Mouse (Mus musculus) brain, embryonic 14.5 days (tissue): Measurements from ENCODE around the gene Exog. TPM values are rescaled to one million over a fixed set of nuclear protein-coding genes. Genes with fewer than 3 reads are reported as not detected.

Source experiments
- DNase-seq: peaks from one replicate; pipeline ENCODE4 v3.0.0-alpha.2; 2011; ENCODE audit warnings: low read depth
- CTCF ChIP-seq: fragments of 200-500 bp; IDR thresholded peaks from 2 replicates; pipeline ENCODE4 v1.5.1; 2012; ENCODE audit warnings: inconsistent platforms, mild to moderate bottlenecking, moderate library complexity, borderline replicate concordance; ENCODE audit not compliant: insufficient read depth, insufficient read length; ENCODE audit errors: extremely low read depth
- POLR2A ChIP-seq: fragments of 200-500 bp; IDR thresholded peaks from 2 replicates; pipeline ENCODE4 v1.6.1; 2012; ENCODE audit warnings: mild to moderate bottlenecking, inconsistent platforms, borderline replicate concordance; ENCODE audit not compliant: poor library complexity, insufficient read depth, insufficient read length, severe bottlenecking; ENCODE audit errors: extremely low read depth
- polyA plus RNA-seq: library from polyadenylated mRNA; depleted of rRNA; stranded (reverse); fragments of >200 nt; gene quantifications from 2 replicates; pipeline ENCODE4 v1.2.3, GENCODE M21; 2012; rRNA removed

The Exog gene
- polyA plus RNA-seq, 1 experiment = 25.7 TPM

DNA sequence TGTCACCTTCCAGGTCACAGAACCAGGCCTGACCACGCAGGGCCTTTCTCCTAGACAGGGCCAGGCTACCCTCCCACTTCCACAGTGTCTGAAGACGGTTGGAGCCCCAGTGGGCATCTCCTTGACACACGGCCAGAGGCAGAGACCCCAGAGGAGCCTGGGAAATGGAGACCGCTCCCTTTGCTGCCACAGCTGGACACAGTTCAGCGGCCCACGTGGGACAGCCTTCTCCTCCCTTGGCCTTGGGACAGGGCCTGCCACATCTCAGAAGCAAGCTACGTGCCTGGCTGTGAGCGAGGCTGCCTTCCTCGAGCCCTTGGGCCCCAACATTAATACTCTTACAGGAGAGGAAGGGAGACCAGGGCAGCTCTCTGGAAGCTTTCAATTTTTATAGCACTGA, 39.7 kb downstream of the Exog start:
- no peak for TF ChIP-seq CTCF
- no peak for TF ChIP-seq POLR2A
- DNase-seq = no peak

DNA sequence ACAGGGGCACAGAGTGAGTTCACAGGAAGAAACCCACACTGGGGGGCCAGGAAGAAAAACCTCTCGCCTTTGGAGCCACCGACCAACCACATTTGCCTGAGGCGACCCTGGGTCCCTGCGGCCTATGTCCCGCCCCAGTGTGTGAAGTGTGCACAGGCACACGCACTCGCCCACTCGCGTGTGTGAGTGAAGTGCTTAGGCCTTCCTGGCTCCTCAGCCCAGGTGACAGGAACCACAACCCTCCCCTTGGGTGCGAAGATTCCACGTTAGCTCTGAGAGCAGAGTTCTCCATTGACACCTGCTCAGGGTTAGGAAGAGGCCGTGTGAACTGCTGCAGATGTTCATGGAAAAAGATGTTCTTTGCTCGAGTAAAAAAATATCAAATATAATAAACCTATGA, 40.1 kb downstream of the Exog start:
- no peak for DNase-seq

DNA sequence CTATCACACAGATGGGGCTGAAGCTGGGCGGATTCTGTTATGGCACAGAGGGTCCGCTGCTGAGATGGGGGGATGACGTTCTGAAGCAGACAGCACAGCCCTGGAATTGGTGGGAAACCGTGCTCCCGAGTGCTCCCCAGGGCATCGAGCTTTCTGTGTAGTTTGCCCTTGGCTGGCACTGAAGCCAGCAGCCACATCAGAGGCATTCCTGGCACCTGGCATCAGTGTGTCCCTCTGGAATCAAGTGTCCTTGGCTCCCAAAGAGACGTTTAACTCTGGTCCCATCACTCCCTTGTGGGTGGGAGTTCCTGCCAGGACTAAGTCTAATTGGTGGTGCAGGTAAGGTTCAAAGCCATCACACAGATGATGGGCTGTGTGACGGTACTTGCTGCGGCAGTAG, 51.6 kb downstream of the Exog start:
- TF ChIP-seq POLR2A = no peak
- TF ChIP-seq CTCF = no peak
- DNase-seq = no peak

More for the DNA sequence above, 40.1 kb downstream of the Exog start:
- no peak for TF ChIP-seq CTCF
- TF ChIP-seq POLR2A = no peak

DNA sequence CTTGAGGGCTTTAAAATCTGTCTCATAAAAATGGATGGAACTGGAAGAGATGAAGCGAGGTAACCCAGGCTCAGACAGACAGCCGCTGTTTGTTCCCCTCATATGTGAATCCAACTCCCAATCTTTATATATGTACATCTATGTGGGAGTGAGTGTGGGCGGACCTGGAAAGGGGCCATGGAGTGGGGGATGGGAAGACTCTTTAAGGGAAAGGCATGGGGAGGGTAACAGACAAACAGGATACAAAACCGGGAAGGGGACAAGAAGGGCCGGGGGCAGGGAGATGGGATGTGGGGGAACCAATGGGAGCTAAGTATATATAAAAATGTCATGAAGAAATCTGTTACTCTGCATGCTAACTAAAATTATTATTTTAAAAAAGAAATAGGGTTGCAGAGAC, 52.2 kb downstream of the Exog start:
- no peak for DNase-seq

DNA sequence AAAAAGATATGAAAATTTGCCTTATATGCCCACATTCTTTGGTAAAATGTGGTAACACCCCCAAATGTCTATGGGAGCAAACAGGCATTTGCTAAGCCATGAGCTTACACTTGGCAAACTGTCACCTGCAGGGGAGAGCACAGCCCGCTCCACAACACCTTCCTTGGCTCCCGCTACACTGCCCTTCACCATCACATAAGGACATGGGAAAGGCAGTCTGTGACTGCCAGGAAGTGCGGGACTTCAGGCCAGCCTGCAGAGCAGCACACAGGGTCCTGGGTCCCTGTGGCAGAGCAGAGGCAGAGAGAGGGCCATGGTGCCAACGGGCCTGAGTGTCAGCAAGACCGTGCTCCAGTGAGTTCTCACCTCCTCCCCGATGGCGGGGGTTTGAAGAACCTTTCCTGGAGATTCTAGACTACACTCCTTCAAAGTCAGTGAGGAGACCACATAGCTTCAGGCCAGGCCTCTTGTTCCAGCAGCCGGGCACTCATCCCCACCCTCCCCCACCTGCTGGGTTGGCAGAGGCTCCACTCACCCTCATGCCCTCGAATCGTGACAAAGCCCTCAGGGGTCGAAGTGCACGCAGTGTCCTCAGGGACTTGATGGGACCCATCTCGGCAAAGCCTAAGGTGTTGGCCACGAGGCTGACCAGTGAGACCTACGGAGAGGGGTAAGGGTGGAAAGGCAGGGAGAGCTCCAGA, 53.0 kb downstream of the Exog start:
- DNase-seq = no peak
- TF ChIP-seq POLR2A (no peak), CTCF (no peak)

More for the DNA sequence above, 52.2 kb downstream of the Exog start:
- no peak for TF ChIP-seq POLR2A
- no peak for TF ChIP-seq CTCF

DNA sequence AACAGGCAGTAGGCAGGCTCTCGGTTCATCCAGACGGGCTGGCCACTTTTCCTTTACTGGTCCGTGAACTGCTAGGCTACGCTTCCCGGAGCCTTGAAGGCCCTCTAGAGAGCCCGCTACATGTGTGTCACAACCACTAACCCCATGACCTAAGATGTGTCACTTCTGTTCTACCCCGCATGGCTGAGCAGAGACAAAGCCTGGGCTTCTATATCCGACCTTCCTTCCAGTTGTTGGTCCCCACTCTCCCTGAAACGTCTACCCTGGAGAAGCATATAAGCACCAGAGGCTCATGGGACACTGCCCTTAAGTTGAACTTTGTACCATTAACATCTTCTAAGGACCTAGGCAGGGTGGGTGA, 53.5 kb downstream of the Exog start:
- TF ChIP-seq CTCF (no peak), POLR2A (no peak)
- DNase-seq = no peak

DNA sequence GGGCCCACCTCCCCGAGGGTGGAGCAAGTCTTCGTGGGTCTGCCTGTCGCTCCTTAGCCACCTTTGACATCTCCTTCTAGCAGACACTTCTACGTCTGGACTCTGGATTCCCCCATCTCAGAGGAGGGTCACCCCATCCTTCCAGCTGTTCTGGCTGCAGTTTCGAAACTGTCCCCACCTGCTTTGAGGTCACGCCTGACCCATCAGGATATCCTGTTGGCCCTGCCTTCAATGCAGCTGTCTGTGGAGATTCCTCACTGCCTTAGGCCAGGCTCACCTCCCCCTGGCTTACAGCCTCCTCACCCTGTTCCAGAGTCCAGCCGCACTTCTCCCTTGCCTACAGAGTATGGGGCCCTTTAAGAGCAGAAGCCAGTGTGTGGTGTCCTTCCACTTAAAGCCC, 54.1 kb downstream of the Exog start:
- no peak for DNase-seq
- TF ChIP-seq POLR2A = no peak
- no peak for TF ChIP-seq CTCF

DNA sequence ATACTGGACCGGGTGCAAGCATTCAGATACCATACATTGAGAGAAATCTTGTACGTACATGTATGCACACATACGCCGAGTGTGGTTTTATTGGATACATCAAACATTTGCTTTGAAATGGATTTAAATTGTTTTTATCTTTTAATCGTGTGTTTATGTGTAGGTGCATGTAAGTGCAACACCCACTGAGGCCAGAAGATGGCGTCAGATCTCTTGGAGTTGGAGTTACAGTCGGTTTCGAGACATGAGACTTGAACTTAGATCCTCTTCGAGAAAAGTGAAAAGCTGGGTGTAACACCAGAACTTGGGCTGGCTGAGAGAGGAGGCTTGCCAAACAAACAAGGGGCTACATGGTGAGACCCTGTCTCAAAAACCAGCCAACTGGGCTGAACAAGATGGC, 58.9 kb downstream of the Exog start:
- DNase-seq = no peak
- TF ChIP-seq POLR2A = no peak

DNA sequence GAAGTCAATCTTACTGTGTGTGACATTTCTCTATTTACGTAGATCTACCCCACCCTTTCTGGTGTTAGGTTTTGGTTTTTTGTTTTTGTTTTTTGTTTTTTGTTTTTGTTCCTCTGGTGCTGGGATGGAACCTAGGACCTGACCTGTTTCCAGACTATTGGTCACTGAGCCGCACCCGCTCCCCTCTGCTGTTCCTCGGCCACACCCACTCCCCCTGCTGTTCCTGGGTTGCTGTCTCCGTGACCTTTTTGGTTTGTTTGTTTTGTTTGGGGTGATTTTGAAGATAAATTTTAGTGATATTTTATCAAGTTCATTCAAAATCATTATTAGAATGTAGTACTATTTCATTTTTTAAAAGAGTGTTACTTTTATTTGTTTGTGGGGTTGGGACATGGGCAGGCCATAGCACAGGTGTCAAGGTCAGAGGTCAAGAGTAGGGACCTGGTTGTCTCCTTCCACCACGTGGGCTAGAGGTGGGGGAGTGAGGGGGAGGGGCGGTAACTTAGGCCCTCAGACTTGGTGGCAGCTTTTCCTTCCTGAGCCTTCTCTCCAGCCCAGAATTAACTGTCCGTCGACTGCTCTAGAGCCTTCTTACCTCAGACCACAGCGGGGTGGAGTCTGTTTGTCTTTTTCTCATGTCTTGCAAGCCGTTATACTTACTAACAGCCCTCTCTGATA, 60.4 kb downstream of the Exog start:
- DNase-seq = no peak
- TF ChIP-seq CTCF (no peak), POLR2A (no peak)

DNA sequence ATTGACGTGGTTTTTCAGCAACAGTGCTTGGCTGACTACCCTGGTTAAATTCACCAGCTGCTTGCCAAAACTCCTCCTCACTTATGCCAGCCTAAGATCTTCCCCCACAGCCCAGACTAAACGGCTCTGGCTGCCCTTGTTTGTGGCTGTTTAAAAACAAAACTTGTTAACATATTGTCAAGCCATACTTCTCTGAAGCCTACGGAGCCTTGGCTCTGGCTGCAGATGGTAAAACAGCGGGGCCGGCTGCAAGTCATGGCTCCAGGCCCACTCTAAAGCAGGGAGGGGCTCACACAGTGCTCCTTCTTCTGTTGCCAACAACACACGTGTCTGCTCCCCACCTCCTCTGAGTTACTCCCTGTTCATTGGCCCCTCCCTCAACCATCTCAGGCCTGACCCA, 66.2 kb downstream of the Exog start:
- DNase-seq = peak; percentile 94
- TF ChIP-seq POLR2A (no peak), CTCF (no peak)

DNA sequence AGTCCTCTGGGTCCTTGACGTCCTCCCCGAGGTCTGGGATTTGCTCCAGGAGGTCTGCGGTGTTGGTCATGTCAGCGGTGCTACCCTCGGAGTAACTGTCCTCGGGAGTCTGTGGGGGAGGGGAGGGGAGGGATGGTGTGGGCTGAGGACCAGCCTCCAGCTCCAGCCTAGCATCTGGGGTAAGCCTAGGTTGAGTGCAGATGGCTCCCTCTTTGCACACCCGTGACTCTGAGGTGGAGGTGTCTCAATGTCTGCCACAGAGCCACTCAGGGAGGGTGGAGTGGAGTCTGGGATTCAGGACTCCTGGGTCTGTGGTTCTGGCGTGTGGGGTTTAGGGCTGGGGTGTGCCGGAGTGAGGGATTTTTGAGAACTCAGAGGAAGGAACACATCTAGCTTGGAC, 68.2 kb downstream of the Exog start:
- TF ChIP-seq POLR2A (no peak), CTCF (no peak)
- no peak for DNase-seq

DNA sequence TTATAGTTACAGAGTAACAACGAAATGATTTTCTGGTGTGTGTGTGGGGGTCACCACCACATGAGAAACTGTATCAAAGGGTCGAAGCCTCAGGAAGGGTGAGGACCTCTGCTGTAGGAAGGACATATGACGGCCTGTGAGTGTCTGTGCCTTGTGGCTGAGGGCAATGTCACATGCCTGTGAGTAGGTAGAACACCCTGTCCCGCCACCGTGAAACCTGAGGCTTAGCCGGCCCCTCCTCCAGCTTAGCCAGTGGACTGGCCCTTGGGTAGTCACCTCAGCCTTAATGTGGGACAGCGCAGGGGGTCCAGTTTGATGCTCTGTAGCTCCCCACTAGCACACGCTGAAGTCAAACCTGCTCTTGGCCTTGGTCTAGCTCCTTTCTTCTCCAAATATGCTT, 69.1 kb downstream of the Exog start:
- no peak for DNase-seq
- TF ChIP-seq POLR2A = no peak
- TF ChIP-seq CTCF = no peak

DNA sequence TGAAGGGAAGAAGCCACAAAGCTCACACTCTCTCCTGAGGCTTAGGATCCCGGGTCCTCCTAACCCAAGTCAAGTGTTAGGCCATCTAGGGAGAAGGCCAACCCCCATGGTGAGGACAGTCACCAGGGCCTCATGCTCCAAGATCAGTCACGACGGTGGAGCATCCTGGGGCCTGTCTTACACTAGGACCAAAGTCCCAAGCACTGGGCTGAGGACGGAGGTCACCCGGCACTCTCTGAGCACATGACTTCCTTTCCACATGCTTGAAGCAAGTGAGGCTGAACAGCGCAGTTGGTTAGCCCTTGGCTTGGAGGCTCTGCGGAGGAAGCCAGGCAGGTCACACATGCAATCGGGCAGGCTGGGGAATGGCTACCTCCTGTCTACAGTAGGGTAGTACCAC, 70.2 kb downstream of the Exog start:
- TF ChIP-seq CTCF (no peak), POLR2A (no peak)
- no peak for DNase-seq

Other genes with a start within 250 kb of the Exog start
- gene Slc22a13, start 235.8 kb upstream of the Exog start, polyA plus RNA-seq = 0.06 and 0.10 TPM in 2 replicates
- 53.8 and 55.0 TPM in 2 replicates for gene Oxsr1, start 122.5 kb upstream of the Exog start, polyA plus RNA-seq
- 132 and 164 TPM in 2 replicates for gene Acaa1a, start 105.3 kb upstream of the Exog start, polyA plus RNA-seq
- gene Myd88, start 103.5 kb upstream of the Exog start, polyA plus RNA-seq = 3.1 and 4.4 TPM in 2 replicates
- gene Xylb, start 87.6 kb upstream of the Exog start, polyA plus RNA-seq = 5.2 and 6.3 TPM in 2 replicates
- gene Slc22a14, start 79.4 kb upstream of the Exog start, polyA plus RNA-seq = 0.04 and 0.05 TPM in 2 replicates
- 22.1 and 32.1 TPM in 2 replicates for gene Acvr2b, start 42.8 kb upstream of the Exog start, polyA plus RNA-seq
- gene Scn5a, start 134.1 kb downstream of the Exog start, polyA plus RNA-seq = 0.97 and 1.5 TPM in 2 replicates